Mouse (Mus musculus) liver, adult 2 months (tissue): ENCODE measurements around the gene Chst14.

ENCODE experiments used
- CTCF ChIP-seq: fragments of 200-500 bp; IDR thresholded peaks from 2 replicates; pipeline ENCODE4 v1.5.1; 2011; ENCODE audit warnings: low read depth, low read length, control low read depth
- POLR2A ChIP-seq: fragments of 200-500 bp; IDR thresholded peaks from 2 replicates; pipeline ENCODE4 v1.6.1; 2011; ENCODE audit warnings: low read length, control low read depth; ENCODE audit not compliant: insufficient read depth; ENCODE audit errors: extremely low read depth

DNA sequence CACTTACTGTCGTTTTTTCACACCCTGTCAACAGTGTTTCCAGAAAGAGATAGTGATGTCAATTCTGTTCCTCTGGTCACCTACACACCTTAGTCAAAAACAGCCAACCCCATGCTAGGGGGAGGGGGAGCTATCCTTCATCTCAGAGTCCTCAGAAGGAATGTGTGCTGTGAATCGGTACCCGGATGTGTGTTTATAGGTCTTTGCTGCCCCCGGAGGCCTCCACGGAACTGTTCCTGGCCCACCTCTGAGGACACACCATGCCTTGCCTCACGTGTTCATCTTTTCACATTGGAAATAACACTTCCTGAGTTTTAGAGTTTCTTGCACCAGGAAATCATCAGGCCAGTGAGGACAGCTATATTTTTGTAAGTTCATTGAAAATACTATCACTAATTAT is 51.8 kb downstream of the Chst14 start:
- TF ChIP-seq POLR2A (no peak), CTCF (no peak)
